Mouse (Mus musculus): ENCODE measurements at regions not wholly inside any gene's neighbourhood (a gene's known extent, or its start where the extent isn't known, plus 50 kb on each side); places are given as distances from the start of the nearest gene placed in this dataset.

DNA sequence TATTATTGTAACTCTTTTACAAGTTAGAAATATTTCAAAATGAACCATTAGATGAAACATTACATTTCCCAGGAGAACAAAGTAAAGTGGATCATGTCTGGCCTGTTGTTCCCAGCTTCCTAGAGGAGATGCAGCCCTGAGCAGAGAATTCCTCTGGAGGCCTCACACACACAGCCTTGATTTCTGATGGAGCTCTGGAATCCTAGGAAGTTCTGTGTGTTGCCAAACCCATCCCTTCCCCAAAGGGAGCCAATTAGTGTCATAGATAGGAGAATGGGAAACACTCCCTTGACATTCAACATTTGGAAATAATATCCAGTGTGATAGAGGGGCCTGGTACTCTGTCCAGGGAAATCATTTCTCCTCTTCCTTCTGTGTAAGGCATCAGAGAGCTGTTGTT is 103.6 kb downstream of the Fzd1 start:
- TF ChIP-seq CTCF (IDR thresholded peaks at IDR 0.05; ENCODE audit: control insufficient read depth, insufficient read depth, insufficient replicate concordance, low read depth, low read length) (no peak), POLR2A (IDR thresholded peaks at IDR 0.05; ENCODE audit: control insufficient read depth, low read depth, low read length) (no peak)
